Mouse (Mus musculus) midbrain, embryonic 10.5 days (tissue): ENCODE data around the gene Dnajb9. TPM values are rescaled to one million over a fixed set of nuclear protein-coding genes. Genes with fewer than 3 reads are reported as not detected.
"Not testable (repeated sequence)": the region's sequence is repeated elsewhere in the genome, so short reads cannot be mapped to it uniquely, and the experiment has no call there.

Experiments used
- DNase-seq: peaks from one replicate; pipeline ENCODE4 v3.0.0-alpha.2; 2017; ENCODE audit warnings: low spot score
- H3K27ac ChIP-seq: fragments of 300-500 bp; sonication (generic); replicated peaks from 2 replicates; pipeline ENCODE4 v1.5.1; 2016; ENCODE audit warnings: mild to moderate bottlenecking
- H3K27me3 ChIP-seq: fragments of 300-500 bp; sonication (generic); 2 replicates; pipeline ENCODE4 v1.6.1; 2016; ENCODE audit warnings: low read depth, mild to moderate bottlenecking; ENCODE audit not compliant: poor library complexity, severe bottlenecking
- H3K36me3 ChIP-seq: fragments of 300-500 bp; sonication (generic); 2 replicates; pipeline ENCODE4 v1.6.1; 2016; ENCODE audit warnings: mild to moderate bottlenecking, moderate library complexity
- H3K4me1 ChIP-seq: fragments of 300-500 bp; sonication (generic); 2 replicates; pipeline ENCODE4 v1.6.1; 2016
- H3K4me3 ChIP-seq: fragments of 300-500 bp; sonication (generic); 2 replicates; pipeline ENCODE4 v1.5.1; 2016; ENCODE audit warnings: mild to moderate bottlenecking, moderate library complexity
- H3K9me3 ChIP-seq: fragments of 300-500 bp; sonication (generic); replicated peaks from 2 replicates; pipeline ENCODE4 v1.6.1; 2016; ENCODE audit warnings: mild to moderate bottlenecking
- WGBS: fragments of 180-500 bp; shearing (Covaris S2); methylation state at CpG from one replicate; pipeline ENCODE4 v1.1.7; 2016; 5-methylcytosine and 5-hydroxymethylcytosine counted together
- polyA plus RNA-seq: library from polyadenylated mRNA; unstranded; fragments of >200 nt; fragmentation: Nextera tagmentation; extraction: Ambion mirVana; gene quantifications from 2 replicates; pipeline ENCODE4 v1.2.1, GENCODE M21; 2016

Gene Dnajb9
- polyA plus RNA-seq, result 17.6 and 18.7 TPM in 2 replicates

GRCm38 (mm10) chr12:44209824-44210752, at the start of gene Dnajb9:
Gene Dnajb9 (minus strand): TSS chr12:44210326.
- Histone ChIP-seq H3K4me3 (peak within 1 kb of the TSS; percentile 83), H3K4me1 (peaks cover 20% of the 10 kb centered on the region), H3K27ac (peak within 1 kb of the TSS; percentile 90), H3K27me3 (no peaks in the 10 kb centered on the region), H3K36me3 (peaks cover 19% of the 10 kb centered on the region), H3K9me3 (no peaks in the 10 kb centered on the region)
- under 1% methylated on average over 77 of the region's 77 CpGs for WGBS
- DNase-seq, result peak; percentile 99

- H3K36me3 ChIP-seq, result no peaks in the 10 kb centered on the region
- H3K4me3 ChIP-seq, result no peak overlapping the region
- no peak overlapping the region for H3K27ac ChIP-seq
- peaks cover 4% of the 10 kb centered on the region; the same call in 1 of the 2 replicates for H3K4me1 ChIP-seq
- DNase-seq, result no peak
- H3K9me3 ChIP-seq, result no peaks in the 10 kb centered on the region
- no peaks in the 10 kb centered on the region for H3K27me3 ChIP-seq
- 76% methylated on average over 9 of the region's 9 CpGs for WGBS
These were observed 38.3 kb upstream of the Dnajb9 start for GRCm38 (mm10) chr12:44248309-44248977.

- Histone ChIP-seq H3K9me3 (no peaks in the 10 kb centered on the region), H3K36me3 (no peaks in the 10 kb centered on the region), H3K27me3 (no peaks in the 10 kb centered on the region), H3K4me3 (no peak overlapping the region), H3K4me1 (peaks cover 4% of the 10 kb centered on the region; the same call in 1 of the 2 replicates), H3K27ac (no peak overlapping the region)
- DNase-seq, result no peak
- 84% methylated on average over 3 of the region's 3 CpGs for WGBS
These were observed 35.6 kb upstream of the Dnajb9 start for GRCm38 (mm10) chr12:44245739-44246138.

- no peaks in the 10 kb centered on the region for H3K36me3 ChIP-seq
- DNase-seq, result no peak
- H3K9me3 ChIP-seq, result no peaks in the 10 kb centered on the region
- 91% methylated on average over 4 of the region's 4 CpGs for WGBS
- no peak overlapping the region for H3K27ac ChIP-seq
- no peaks in the 10 kb centered on the region; the same call in 1 of the 2 replicates for H3K4me1 ChIP-seq
- no peak overlapping the region for H3K4me3 ChIP-seq
- H3K27me3 ChIP-seq, result no peaks in the 10 kb centered on the region
These were observed 32.3 kb upstream of the Dnajb9 start for GRCm38 (mm10) chr12:44242407-44242806.

- Histone ChIP-seq H3K27ac (no peak overlapping the region), H3K4me1 (no peaks in the 10 kb centered on the region), H3K4me3 (no peak overlapping the region), H3K9me3 (no peaks in the 10 kb centered on the region), H3K27me3 (no peaks in the 10 kb centered on the region), H3K36me3 (no peaks in the 10 kb centered on the region)
- no peak for DNase-seq
- WGBS, result 72% methylated on average over 7 of the region's 7 CpGs
These were observed 31.0 kb upstream of the Dnajb9 start for GRCm38 (mm10) chr12:44241090-44241489.

- H3K36me3 ChIP-seq, result no peaks in the 10 kb centered on the region
- H3K4me3 ChIP-seq, result no peak overlapping the region
- 80% methylated on average over 3 of the region's 3 CpGs for WGBS
- no peaks in the 10 kb centered on the region for H3K27me3 ChIP-seq
- no peaks in the 10 kb centered on the region for H3K9me3 ChIP-seq
- H3K4me1 ChIP-seq, result peaks cover 6% of the 10 kb centered on the region; the same call in 1 of the 2 replicates
- no peak overlapping the region for H3K27ac ChIP-seq
- DNase-seq, result no peak
These were observed 14.5 kb upstream of the Dnajb9 start for GRCm38 (mm10) chr12:44224650-44225049.

- H3K4me1 ChIP-seq, result peaks cover 6% of the 10 kb centered on the region; the same call in 1 of the 2 replicates
- 70% methylated on average over 3 of the region's 3 CpGs for WGBS
- H3K27me3 ChIP-seq, result no peaks in the 10 kb centered on the region
- no peak overlapping the region for H3K27ac ChIP-seq
- H3K9me3 ChIP-seq, result no peaks in the 10 kb centered on the region
- H3K4me3 ChIP-seq, result no peak overlapping the region
- no peak for DNase-seq
- no peaks in the 10 kb centered on the region for H3K36me3 ChIP-seq
These were observed 12.9 kb upstream of the Dnajb9 start for GRCm38 (mm10) chr12:44223044-44223443.

GRCm38 (mm10) chr12:44221651-44222356, 11.7 kb upstream of the Dnajb9 start:
- Histone ChIP-seq H3K27ac (peak overlapping the region; percentile 86), H3K36me3 (no peaks in the 10 kb centered on the region), H3K4me1 (peaks cover 6% of the 10 kb centered on the region; the same call in 1 of the 2 replicates), H3K9me3 (no peaks in the 10 kb centered on the region), H3K27me3 (no peaks in the 10 kb centered on the region), H3K4me3 (peak overlapping the region; percentile 76)
- DNase-seq, result peak; percentile 52
- 1% methylated on average over 89 of the region's 89 CpGs for WGBS

GRCm38 (mm10) chr12:44221070-44221469, 10.9 kb upstream of the Dnajb9 start, which contains the start of gene Pnpla8:
Gene Pnpla8 (plus strand): TSS chr12:44221370.
- H3K4me3 ChIP-seq, result peak within 1 kb of the TSS; percentile 76
- WGBS, result 91% methylated on average over 2 of the region's 2 CpGs
- peak within 1 kb of the TSS; percentile 86 for H3K27ac ChIP-seq
- not testable (repeated sequence) for H3K36me3 ChIP-seq, DNase-seq, H3K9me3 ChIP-seq, H3K4me1 ChIP-seq, H3K27me3 ChIP-seq

- Histone ChIP-seq H3K4me1 (peaks cover 20% of the 10 kb centered on the region), H3K4me3 (no peak overlapping the region), H3K27me3 (no peaks in the 10 kb centered on the region), H3K9me3 (no peaks in the 10 kb centered on the region), H3K36me3 (peaks cover 5% of the 10 kb centered on the region), H3K27ac (no peak overlapping the region)
- no peak for DNase-seq
- 92% methylated on average over 3 of the region's 3 CpGs for WGBS
These were observed 1.4 kb upstream of the Dnajb9 start for GRCm38 (mm10) chr12:44211555-44211954.

GRCm38 (mm10) chr12:44209141-44209823, 844 bp downstream of the Dnajb9 start:
- H3K27ac ChIP-seq, result peak overlapping the region; percentile 90
- WGBS, result under 1% methylated on average over 37 of the region's 37 CpGs
- H3K27me3 ChIP-seq, result no peaks in the 10 kb centered on the region
- DNase-seq, result no peak
- no peaks in the 10 kb centered on the region for H3K9me3 ChIP-seq
- peak overlapping the region; percentile 83 for H3K4me3 ChIP-seq
- H3K36me3 ChIP-seq, result peaks cover 23% of the 10 kb centered on the region
- H3K4me1 ChIP-seq, result peaks cover 20% of the 10 kb centered on the region
